In genomic region chr11:47658135-47658534, GRCm38 (mm10) we compare ENCODE assay signal across 8 mouse cellular contexts.
DNase-seq lines count a peak whose midpoint lies in the region; ATAC-seq and TF ChIP-seq lines count a peak whose summit lies in the region.

No protein-coding gene starts in this region.

- no peaks in the 10 kb centered on the region for H3K4me1 ChIP-seq in MEL (ENCODE audit: control insufficient read depth in 1 of 2, insufficient read depth in 2 of 2, low read length in 2 of 2)
- no peaks in the 10 kb centered on the region for H3K4me1 ChIP-seq in cortical plate, adult 2 months (ENCODE audit: control insufficient read depth, insufficient read depth, low read length)
- H3K4me1 ChIP-seq in lung, embryonic 14.5 days (ENCODE audit: insufficient read depth): no peaks in the 10 kb centered on the region

- 3% methylated on average over 1 of the region's 1 CpGs for WGBS in lung, embryonic 14.5 days

- peak; percentile 63 to 83 (median 81) for TF ChIP-seq CTCF in MEL (IDR thresholded peaks at IDR 0.05 in 2 of 3, conservative IDR thresholded peaks at IDR 0.05 in 1 of 3; ENCODE audit: control insufficient read depth in 1 of 3, insufficient read depth in 1 of 3, low read depth in 2 of 3, low read length in 3 of 3, poor library complexity in 1 of 3, severe bottlenecking in 1 of 3)
- peak; percentile 58 for TF ChIP-seq CTCF in cortical plate, adult 2 months (IDR thresholded peaks at IDR 0.05; ENCODE audit: extremely low read depth, insufficient read depth, low read length)
- peak; percentile 73 for TF ChIP-seq CTCF in lung, embryonic 14.5 days (IDR thresholded peaks at IDR 0.05; ENCODE audit: low read depth)

- no peak for ATAC-seq in lung, embryonic 14.5 days (ENCODE audit: insufficient read depth)

- TF ChIP-seq EP300 in MEL (IDR thresholded peaks at IDR 0.05; ENCODE audit: low read depth in 1 of 2, low read length in 2 of 2): no peak

- no peak overlapping the region for H3K4me3 ChIP-seq in MEL (ENCODE audit: control insufficient read depth in 1 of 2, insufficient read depth in 1 of 2, low read depth in 2 of 2, low read length in 2 of 2)
- no peak overlapping the region for H3K4me3 ChIP-seq in cortical plate, adult 2 months (ENCODE audit: insufficient read depth, low read length)
- H3K4me3 ChIP-seq in lung, embryonic 14.5 days (ENCODE audit: low read depth, low read length): no peak overlapping the region

- H3K79me2 ChIP-seq in MEL (ENCODE audit: control insufficient read depth, insufficient read depth, low read length, poor library complexity): no peaks in the 10 kb centered on the region

- no peak for TF ChIP-seq POLR2A in MEL (IDR thresholded peaks at IDR 0.05; ENCODE audit: control insufficient read depth in 1 of 2, insufficient read depth in 1 of 2, low read depth in 1 of 2, low read length in 2 of 2, poor library complexity in 1 of 2)
- no peak for TF ChIP-seq POLR2A in cortical plate, adult 2 months (IDR thresholded peaks at IDR 0.05; ENCODE audit: extremely low read depth, insufficient read depth, low read length)

- H3K36me3 ChIP-seq in MEL (ENCODE audit: control insufficient read depth in 1 of 2, insufficient read depth in 2 of 2, low read length in 2 of 2): no peaks in the 10 kb centered on the region
- H3K36me3 ChIP-seq in lung, embryonic 14.5 days (ENCODE audit: insufficient read depth): no peaks in the 10 kb centered on the region

- H3K27me3 ChIP-seq in MEL (ENCODE audit: control insufficient read depth in 1 of 2, insufficient read depth in 2 of 2, low read length in 2 of 2): no peaks in the 10 kb centered on the region
- H3K27me3 ChIP-seq in lung, embryonic 14.5 days (ENCODE audit: insufficient read depth, low read length): no peaks in the 10 kb centered on the region

- no peaks in the 10 kb centered on the region for H3K9me3 ChIP-seq in MEL (replicated peaks; ENCODE audit: insufficient read depth, low read length)
- no peaks in the 10 kb centered on the region for H3K9me3 ChIP-seq in lung, embryonic 14.5 days (ENCODE audit: low read depth, low read length)

- H3K27ac ChIP-seq in MEL (ENCODE audit: control insufficient read depth, low read depth, low read length): no peak overlapping the region
- H3K27ac ChIP-seq in cortical plate, adult 2 months (ENCODE audit: insufficient read depth, low read length): no peak overlapping the region
- no peak overlapping the region for H3K27ac ChIP-seq in lung, embryonic 14.5 days (ENCODE audit: low read depth)

- H3K9ac ChIP-seq in MEL (ENCODE audit: control insufficient read depth, low read depth, low read length, poor library complexity, severe bottlenecking): no peak overlapping the region
- no peak overlapping the region for H3K9ac ChIP-seq in lung, embryonic 14.5 days

- TF ChIP-seq RAD21 in MEL (IDR thresholded peaks at IDR 0.05; ENCODE audit: low read depth, low read length): peak; percentile 90

- no peak overlapping the region for H3K4me2 ChIP-seq in lung, embryonic 14.5 days

- peak; percentile 19 to 25 for DNase-seq in cerebellum, adult 18-20 months
- no peak for DNase-seq in cerebellum, adult 8-10 months
- peak; percentile 11 to 43 for DNase-seq in left cerebral cortex, adult 18-20 months (ENCODE audit: low spot score in 2 of 2)
- no peak for DNase-seq in left cerebral cortex, adult 8-10 months (ENCODE audit: low spot score in 2 of 2)
- peak; percentile 64 for DNase-seq in MEL (ENCODE audit: low read depth, low spot score)
- peak; percentile 67 for DNase-seq in lung, embryonic 14.5 days
- DNase-seq in thymus, postnatal 4 days: peak; percentile 77

TF ChIP-seq in MEL, 35 proteins besides CTCF, POLR2A, EP300 and RAD21:
- peak; percentile 86 for TF ChIP-seq ZC3H11A (IDR thresholded peaks at IDR 0.05; ENCODE audit: low read depth, low read length)
- no peak for TF ChIP-seq SIN3A (IDR thresholded peaks at IDR 0.05; ENCODE audit: low read length)
- TF ChIP-seq POLR2AphosphoS2 (IDR thresholded peaks at IDR 0.05; ENCODE audit: low read length): no peak
- no peak for TF ChIP-seq MYC (IDR thresholded peaks at IDR 0.05; ENCODE audit: low read depth, low read length)
- TF ChIP-seq TAL1 (IDR thresholded peaks at IDR 0.05; ENCODE audit: low read length): no peak
- TF ChIP-seq POLR2AphosphoS5 (IDR thresholded peaks at IDR 0.05; ENCODE audit: borderline replicate concordance, low read depth, low read length): no peak
- no peak for TF ChIP-seq USF2 (IDR thresholded peaks at IDR 0.05; ENCODE audit: borderline replicate concordance in 1 of 2, insufficient read depth in 1 of 2, low read depth in 1 of 2, low read length in 2 of 2)
- no peak for TF ChIP-seq ZMIZ1 (IDR thresholded peaks at IDR 0.05; ENCODE audit: low read depth, low read length)
- peak; percentile 91 for TF ChIP-seq SMC3 (IDR thresholded peaks at IDR 0.05; ENCODE audit: low read depth, low read length)

Comparison
In these comparisons a context has a peak if more than half of its experiments do, and no peak if none do; other contexts are left out.
1. DNase-seq: peak in cerebellum, adult 18-20 months (2 of 2), left cerebral cortex, adult 18-20 months (2 of 2), MEL (single experiment), lung, embryonic 14.5 days (single experiment) and thymus, postnatal 4 days (single experiment); none in cerebellum, adult 8-10 months (single experiment) and left cerebral cortex, adult 8-10 months (0 of 2).
2. Peak in every context shown above with its lines, with median percentiles within 50 percentile points of each other: CTCF ChIP-seq.